Mouse (Mus musculus) embryo, embryonic 11 days (tissue): ENCODE results near the gene Ndel1.

ENCODE experiments used
- DNase-seq: peaks from one replicate; pipeline ENCODE4 v3.0.0-alpha.2; 2015

Gene Ndel1

GRCm38 (mm10) chr11:68871748-68872147 lies at the start of gene Ndel1:
Gene Ndel1 (minus strand): TSS chr11:68871858.
- DNase-seq = no peak

GRCm38 (mm10) chr11:68914566-68914965 lies 42.9 kb upstream of the Ndel1 start:
- DNase-seq = no peak

DNA sequence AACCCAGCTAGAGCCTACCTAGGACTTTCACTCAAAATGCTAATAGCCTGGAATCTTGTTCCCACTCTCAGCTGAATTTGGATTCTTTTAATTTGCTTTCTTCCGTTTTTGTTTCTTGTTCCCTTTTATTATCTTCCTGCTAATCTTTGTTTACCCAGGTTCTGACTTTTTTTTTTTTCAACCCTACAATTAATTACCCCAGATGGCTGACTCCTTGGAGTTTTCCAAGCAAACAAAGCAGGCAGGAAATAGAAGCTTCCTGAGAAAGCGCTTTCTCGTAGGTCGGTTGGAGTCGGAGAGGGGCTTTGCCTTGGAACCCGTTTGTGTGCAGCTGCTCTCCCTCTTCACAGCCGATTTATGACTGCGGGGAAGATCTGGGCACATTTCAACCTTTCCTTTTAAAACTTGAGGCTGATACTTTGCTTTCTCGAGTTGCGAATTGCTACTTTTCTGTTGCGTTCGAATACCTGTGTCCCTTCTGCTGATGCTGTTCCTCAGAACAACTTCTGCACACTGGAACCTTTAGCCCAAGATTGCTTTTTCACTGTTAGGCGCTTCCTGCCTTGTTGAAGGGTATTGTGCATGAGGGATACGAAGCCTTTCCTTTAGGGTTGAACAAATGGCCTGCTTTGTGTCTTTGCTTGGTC lies 40.0 kb upstream of the Ndel1 start:
- peak; percentile 47 for DNase-seq

- no peak for DNase-seq
Observed at GRCm38 (mm10) chr11:68908846-68909503, 37.3 kb upstream of the Ndel1 start.

DNA sequence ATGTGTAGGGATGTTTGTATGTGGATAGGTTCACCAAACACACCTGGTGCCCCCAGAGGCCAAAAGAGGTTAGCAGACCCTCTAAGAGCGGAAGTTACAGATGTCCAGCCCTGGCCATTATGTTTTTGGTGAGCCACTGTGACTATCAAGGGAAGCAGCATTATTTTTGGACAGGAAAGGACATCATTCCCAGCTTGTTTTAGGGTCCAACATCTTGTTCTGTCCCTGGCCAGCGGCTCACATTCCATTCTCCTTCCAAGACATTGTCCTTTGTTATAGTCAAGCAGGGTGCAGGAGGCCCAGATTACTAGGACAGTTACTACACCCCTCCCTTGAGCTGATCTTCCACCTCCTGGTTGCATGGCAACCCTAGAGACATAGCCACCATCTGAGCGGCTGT lies 35.6 kb upstream of the Ndel1 start:
- DNase-seq = no peak

DNA sequence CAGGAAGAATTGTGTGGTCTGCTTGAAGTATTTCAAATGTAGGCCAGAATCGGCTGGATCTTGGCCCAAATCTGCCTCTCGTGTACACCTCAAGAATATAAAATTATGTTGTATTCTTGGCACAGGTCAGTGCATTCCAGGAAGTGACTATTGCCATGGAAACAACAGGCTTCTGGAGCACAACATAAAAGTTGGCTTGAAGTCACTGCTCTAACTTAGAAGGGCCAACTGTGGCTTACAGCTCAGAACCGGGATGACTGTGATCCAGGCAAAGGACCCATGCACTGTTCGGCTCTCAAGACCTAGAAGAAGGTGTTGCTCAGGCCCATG lies 34.8 kb upstream of the Ndel1 start:
- DNase-seq = no peak

DNA sequence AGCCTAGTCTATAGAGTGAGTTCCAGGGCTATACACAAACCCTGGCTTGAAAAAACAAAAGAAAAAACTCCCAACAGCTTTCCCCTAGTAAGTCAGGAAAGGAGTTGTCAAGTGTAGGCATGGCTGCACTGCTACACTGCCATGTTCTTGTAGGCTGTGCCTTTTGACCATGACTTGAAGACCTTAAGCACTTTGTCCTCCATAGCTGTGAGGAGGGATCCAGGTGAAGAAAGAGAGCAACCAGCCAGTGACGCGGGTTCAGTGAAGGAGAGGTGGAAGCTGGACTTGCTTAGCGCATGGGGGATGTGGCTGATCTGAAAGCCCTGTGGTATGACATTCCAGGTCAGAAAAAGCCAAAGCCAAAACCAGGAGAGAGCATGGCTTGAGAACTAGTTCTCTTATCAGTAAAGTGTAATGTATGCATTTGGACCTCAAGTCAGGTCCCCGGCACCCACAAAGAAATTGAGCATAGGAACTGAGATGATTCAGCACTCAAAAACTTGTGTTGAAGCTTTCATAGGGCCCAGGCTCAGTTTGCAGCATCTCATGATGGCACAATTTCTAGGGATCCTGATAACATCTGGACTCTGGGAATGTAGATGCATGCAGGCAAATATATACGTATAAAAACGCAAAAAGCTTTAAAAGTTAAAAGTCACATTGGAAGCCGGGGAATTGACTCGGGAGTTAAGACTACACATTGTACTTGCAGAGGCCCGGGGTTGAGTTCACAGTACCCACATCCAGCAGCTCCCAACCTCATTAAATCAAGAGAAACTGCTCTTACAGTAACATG lies 34.2 kb upstream of the Ndel1 start:
- no peak for DNase-seq

DNA sequence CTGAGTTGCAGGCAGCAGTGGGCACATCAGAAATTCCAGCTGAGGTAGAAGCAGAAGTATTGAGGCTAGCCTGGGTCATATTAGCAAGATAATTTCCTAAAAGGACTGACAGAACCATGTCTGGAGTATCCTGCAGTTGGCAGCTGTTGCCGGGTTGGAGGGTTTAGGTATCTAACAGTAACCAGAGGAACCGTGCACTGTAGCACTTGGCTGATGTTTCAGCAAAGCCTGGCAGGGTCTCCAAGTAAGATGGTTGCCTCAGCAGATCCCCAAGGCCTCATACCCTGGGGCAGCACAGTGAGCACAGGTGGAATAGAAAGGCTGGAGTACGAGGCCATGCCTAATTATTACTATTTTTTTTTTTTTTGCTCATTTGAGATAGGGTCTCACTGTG lies 33.5 kb upstream of the Ndel1 start:
- no peak for DNase-seq

- peak; percentile 83 for DNase-seq
Observed at GRCm38 (mm10) chr11:68904375-68905137, 32.9 kb upstream of the Ndel1 start.

DNA sequence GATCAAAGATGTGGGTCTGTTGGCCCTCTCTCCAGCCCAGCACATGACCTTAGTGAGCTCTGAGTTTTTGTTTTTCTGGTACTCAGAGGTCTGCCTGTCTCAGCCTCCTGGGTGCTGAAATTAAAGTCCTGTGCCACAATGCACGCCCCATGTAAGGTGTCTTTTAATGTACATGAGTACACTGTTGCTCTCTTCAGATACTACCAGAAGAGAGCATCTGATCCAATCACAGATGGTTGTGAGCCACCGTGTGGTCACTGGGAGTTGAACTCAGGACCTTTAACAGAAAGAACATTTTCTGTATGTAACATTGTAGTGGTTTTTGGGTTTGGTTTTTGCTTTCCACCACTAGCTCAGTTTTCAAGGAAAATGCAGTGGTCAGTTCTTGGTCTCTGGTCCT lies 32.1 kb upstream of the Ndel1 start:
- DNase-seq = no peak

DNA sequence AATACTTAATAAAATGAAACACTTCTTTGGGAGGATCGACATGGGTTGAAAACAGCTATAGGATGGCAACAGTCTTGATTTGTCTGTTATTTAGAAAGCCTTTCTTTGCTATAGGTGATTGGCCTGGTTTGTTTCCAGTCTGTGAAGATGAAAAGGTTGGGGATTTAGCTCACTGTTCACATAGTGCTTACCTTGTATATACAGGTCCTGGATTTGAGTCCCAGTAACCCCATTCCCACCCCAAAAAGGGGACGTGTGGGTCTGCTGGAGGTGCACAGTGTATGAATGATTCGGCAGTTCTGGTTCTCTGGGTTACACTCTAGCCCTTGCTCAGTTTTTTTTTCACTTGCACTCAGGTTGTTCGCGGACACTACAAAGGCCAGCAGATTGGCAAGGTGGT lies 31.2 kb upstream of the Ndel1 start:
- no peak for DNase-seq

DNA sequence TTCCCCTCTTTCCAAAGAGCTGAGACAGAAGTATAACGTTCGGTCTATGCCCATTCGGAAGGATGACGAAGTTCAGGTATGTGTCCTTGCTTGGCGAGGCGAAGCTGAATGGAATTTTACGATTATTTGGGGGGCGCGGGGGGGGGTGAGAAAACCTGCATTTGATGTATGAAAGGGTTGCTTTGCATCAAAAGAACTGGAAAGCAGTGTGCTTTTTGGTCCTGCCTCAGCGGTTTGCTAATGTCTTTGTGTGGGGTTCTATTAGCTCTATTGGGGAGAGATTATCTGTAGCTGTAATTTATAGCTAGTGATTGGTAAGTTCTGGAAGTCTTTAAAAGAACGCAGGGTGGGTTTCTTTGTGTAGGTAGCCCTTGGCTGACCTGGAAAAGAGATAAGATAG lies 30.7 kb upstream of the Ndel1 start:
- DNase-seq = no peak

GRCm38 (mm10) chr11:68902047-68902364 lies 30.3 kb upstream of the Ndel1 start:
- DNase-seq = no peak

DNA sequence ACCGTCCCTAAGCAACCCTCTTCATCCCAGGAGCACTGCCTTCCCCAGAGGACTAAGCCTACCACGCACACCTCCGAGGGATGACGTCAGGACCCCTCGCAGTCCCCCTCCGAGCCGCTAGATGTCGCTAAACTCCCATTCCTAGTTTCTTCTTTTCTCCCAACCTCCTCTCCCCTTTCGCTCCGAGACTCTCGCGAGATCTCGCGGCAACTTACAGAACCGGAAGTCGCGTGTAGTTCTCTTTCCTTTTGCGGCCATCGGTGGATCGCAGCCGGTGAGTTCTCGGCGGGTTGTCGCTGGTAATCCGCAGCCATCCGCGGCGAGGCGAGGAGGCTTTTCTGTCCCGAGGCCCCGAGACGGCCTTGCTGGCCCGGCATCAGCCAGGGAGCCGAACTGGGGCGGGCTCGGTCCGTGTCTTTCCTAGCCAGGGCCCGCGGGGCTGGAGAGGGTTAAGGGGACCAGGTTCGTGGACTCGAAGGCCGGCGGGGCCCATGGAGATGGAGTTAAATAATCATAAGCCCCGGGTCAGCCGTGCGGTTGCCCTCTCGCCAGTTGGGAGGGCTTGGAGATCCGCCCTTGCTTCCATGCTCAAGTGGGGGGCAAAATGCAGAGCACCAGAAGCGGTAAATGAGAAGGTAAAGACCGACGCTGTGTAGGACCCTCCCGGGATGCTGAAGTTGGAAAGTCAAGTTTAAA lies 29.8 kb upstream of the Ndel1 start, which contains the start of gene Rpl26:
TSS of gene Rpl26 (plus strand) at position 233 of the 696 bp plus-strand sequence.
- DNase-seq = peak; percentile 98

DNA sequence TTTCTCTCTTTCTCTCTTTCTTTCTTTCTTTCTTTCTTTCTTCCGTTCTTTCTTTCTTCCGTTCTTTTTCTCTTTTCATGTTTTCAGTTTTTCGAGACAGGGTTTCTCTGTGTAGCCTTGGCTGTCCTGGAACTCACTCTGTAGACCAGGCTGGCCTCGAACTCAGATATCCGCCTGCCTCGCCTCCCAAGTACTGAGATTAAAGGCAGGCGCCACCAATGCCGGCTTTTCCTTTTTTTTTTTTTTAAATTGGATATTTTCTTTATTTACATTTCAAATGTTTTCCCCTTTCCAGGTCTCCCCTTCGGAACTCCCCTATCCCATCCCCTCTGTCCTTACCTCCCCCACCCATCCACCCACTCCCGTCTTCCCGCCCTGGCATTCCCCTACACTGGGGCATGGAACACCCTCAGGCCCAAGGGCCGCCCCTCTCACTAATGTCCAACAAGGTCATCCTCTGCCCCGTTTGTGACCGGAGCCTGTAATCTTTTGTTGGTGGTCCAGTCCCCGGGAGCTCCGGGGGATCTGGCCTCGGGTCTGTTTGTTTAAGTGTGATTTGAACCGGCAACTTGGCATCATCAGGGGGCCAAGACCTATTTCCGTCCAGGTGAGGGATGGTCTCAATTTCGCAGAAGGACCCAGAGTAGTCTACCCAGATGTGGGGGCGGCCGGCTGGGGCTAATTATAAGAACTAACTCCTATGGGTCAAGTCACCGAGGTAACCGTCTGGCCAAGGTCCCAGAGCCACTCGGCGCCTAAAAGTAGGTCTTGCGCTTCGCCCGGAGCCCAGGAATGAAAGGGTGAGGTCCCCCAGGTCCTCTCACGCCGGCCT lies 29.1 kb upstream of the Ndel1 start:
- DNase-seq = no peak

DNA sequence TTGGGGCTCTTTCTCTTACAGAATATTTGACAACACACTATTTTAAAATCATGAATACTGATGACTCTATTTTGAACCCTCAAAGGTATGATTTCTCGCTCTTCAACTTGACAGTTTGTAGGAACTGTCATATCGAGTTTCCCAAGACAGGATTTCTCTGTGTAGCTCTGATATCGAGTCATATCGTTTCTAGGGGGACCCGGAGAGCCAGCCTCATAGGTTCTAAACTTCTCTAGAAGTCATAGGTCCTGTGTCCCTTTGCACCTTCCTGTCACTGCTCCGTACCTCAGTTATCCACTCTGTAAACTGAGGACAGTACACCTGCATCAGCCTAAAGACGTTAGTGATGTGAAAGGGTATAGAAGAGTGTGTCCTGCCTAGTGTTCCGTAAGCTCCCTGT lies 28.2 kb upstream of the Ndel1 start:
- DNase-seq = no peak

GRCm38 (mm10) chr11:68898790-68899189 lies 27.1 kb upstream of the Ndel1 start:
- no peak for DNase-seq

GRCm38 (mm10) chr11:68897838-68898237 lies 26.2 kb upstream of the Ndel1 start:
- no peak for DNase-seq

GRCm38 (mm10) chr11:68897120-68897519 lies 25.5 kb upstream of the Ndel1 start:
- peak; percentile 49 for DNase-seq

GRCm38 (mm10) chr11:68896247-68896646 lies 24.6 kb upstream of the Ndel1 start:
- no peak for DNase-seq

GRCm38 (mm10) chr11:68893911-68894464 lies 22.3 kb upstream of the Ndel1 start:
- DNase-seq = no peak
